Mouse (Mus musculus) neural tube, embryonic 14.5 days (tissue): ENCODE measurements around the gene Gstm2. TPM values are rescaled to one million over a fixed set of nuclear protein-coding genes. Genes with fewer than 3 reads are reported as not detected.
"Not testable (repeated sequence)": the region's sequence is repeated elsewhere in the genome, so short reads cannot be mapped to it uniquely, and the experiment has no call there.

Experiments used
- ATAC-seq: fragments of 200-750 bp; cut with Nextera tagmentation; 2 replicates; pipeline ENCODE4 v1.8.0; 2017; ENCODE audit warnings: low read depth, mild to moderate bottlenecking, moderate TSS enrichment, moderate library complexity
- H3K27ac ChIP-seq: fragments of 300-500 bp; sonication (generic); 2 replicates; pipeline ENCODE4 v1.5.1; 2014; ENCODE audit warnings: low read depth, mild to moderate bottlenecking, control low read depth, low read length, moderate library complexity, mixed read lengths
- H3K27me3 ChIP-seq: fragments of 300-500 bp; sonication (generic); 2 replicates; pipeline ENCODE4 v1.6.1; 2014; ENCODE audit warnings: low read length; ENCODE audit not compliant: control insufficient read depth, insufficient read depth
- H3K36me3 ChIP-seq: fragments of 300-500 bp; sonication (generic); 2 replicates; pipeline ENCODE4 v1.6.1; 2014; ENCODE audit warnings: low read length, mixed read lengths; ENCODE audit not compliant: control insufficient read depth, insufficient read depth
- H3K4me1 ChIP-seq: fragments of 300-500 bp; sonication (generic); 2 replicates; pipeline ENCODE4 v1.6.1; 2014; ENCODE audit warnings: low read length; ENCODE audit not compliant: control insufficient read depth, insufficient read depth
- H3K4me2 ChIP-seq: fragments of 300-500 bp; sonication (generic); 2 replicates; pipeline ENCODE4 v1.6.1; 2014; ENCODE audit warnings: mild to moderate bottlenecking, low read depth, low read length, control low read depth
- H3K4me3 ChIP-seq: fragments of 300-500 bp; sonication (generic); 2 replicates; pipeline ENCODE4 v1.5.1; 2014; ENCODE audit warnings: low read depth, low read length, control low read depth, mixed read lengths
- H3K9ac ChIP-seq: fragments of 300-500 bp; sonication (generic); replicated peaks from 2 replicates; pipeline ENCODE4 v1.6.1; 2014; ENCODE audit warnings: low read depth, mild to moderate bottlenecking, control low read depth, low read length, mixed read lengths
- H3K9me3 ChIP-seq: fragments of 300-500 bp; sonication (generic); 2 replicates; pipeline ENCODE4 v1.6.1; 2016; ENCODE audit warnings: low read length; ENCODE audit not compliant: control insufficient read depth
- WGBS: fragments of 180-500 bp; shearing (Covaris S2); extraction: QIAGEN DNeasy Blood & Tissue Kit; methylation state at CpG from one replicate; pipeline ENCODE4 v1.1.7; 2014; 5-methylcytosine and 5-hydroxymethylcytosine counted together
- polyA plus RNA-seq: library from polyadenylated mRNA; unstranded; fragments of >200 nt; fragmentation: Nextera tagmentation; extraction: Ambion mirVana; gene quantifications from 2 replicates; pipeline ENCODE4 v1.2.1, GENCODE M21; 2014

Gstm2 gene
- polyA plus RNA-seq, 1 experiment from 2014 or later = 1.2 TPM

DNA sequence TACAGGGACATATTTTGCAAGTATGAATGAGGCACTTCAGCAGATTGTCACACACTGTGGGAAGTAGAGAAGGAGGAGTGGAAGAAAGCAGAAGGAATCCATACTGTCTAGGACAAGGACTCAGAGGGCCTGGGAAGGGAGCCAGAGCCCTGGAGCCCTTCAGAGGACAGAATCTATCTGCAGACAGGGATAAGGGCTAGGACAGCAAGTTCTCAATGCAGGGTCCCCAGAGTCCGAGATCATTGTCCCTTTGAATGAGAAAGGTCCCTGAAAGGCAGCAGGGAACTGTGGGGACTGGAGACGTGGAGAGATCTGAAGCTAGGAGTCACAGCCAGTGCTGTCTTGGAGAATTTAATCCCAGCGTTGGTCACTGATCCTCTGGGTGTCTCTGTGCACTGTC is 33.0 kb upstream of the Gstm2 start:
- H3K27me3 ChIP-seq, H3K4me1 ChIP-seq, ATAC-seq, H3K27ac ChIP-seq, H3K36me3 ChIP-seq, H3K4me3 ChIP-seq, H3K9ac ChIP-seq, H3K4me2 ChIP-seq, H3K9me3 ChIP-seq: not testable (repeated sequence)
- WGBS = 74% methylated on average over 3 of the region's 3 CpGs

DNA sequence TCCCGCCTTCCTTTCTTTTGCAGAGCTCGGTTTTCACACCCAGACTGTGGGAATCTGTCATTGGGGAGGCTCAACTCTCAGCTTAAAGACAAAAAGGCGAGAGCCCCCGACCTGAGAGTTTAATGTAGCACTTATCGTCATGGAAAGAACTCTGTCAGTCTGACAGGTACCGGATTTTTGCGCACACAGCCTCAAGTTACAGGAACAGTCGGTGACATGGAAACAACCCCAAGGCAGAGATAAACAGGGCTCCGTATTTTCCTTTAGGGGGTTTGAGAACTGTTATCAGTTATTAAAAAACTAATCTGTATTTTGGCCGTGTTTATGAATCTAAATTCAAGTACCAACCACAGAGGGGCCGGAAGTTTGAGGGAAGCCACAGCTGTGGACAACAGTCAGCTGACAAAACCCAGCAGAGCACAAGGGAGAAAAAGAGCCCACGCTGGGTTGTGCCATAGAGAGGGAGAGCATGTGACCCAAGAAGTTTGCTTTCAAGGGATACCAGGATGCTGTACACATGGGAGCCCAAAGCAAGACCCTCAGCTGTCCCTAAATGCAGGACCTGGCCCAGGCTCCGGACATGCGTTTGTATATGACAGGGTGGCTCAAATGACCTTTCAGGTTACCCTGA is 32.1 kb upstream of the Gstm2 start:
- H3K4me3 ChIP-seq = peak overlapping the region; percentile 34
- peaks cover 3% of the 10 kb centered on the region; the same call in 1 of the 2 replicates for H3K4me1 ChIP-seq
- no peak for ATAC-seq
- no peaks in the 10 kb centered on the region for H3K36me3 ChIP-seq
- H3K4me2 ChIP-seq = peak overlapping the region; percentile 62
- H3K9ac ChIP-seq = peak overlapping the region; percentile 39; the same call in 1 of the 2 replicates
- no peaks in the 10 kb centered on the region for H3K9me3 ChIP-seq
- H3K27me3 ChIP-seq = no peaks in the 10 kb centered on the region
- peak overlapping the region; percentile 55 for H3K27ac ChIP-seq
- 31% methylated on average over 14 of the region's 14 CpGs for WGBS

DNA sequence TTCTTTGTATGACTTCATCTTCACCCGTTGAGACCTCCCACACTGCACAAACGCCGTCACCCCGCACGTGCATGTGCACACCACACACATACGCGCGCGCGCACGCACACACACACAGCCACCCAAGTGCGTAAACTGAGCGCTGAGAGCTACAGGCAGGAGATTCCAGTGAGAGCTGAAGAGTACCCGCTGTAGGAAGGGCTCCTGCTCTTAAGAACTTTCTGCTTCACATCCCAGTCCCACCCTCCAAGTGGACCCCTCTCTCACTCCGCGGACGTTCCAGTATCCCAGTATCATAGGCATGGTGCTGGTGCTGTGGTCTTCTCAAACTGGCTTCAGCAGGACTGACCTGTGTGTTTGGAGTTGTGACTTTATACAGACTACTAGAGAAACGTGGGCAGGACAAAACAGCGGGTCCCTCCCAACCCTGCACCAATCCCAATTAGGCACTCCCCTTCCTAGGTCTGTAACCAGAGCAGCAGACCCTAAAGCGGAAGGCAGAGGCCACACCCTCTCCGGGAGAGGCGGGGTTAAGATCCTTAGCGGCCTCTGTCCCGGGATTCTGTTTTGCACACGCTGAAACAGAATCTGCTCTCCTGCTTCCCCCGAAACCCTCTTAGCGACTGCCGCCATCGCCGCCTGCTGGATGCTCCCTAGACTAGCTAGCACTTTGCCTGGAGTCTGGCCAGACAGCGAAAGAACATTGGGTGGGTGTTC is 31.4 kb upstream of the Gstm2 start, which contains the start of gene Gstm1:
Gene Gstm1, minus strand, starts transcription at position 501 of the 717 bp plus-strand sequence.
- ATAC-seq = peak; percentile 95
- peak within 1 kb of the TSS; percentile 62 for H3K4me2 ChIP-seq
- H3K4me1 ChIP-seq = peaks cover 3% of the 10 kb centered on the region; the same call in 1 of the 2 replicates
- H3K9ac ChIP-seq = peak within 1 kb of the TSS; percentile 39
- no peaks in the 10 kb centered on the region for H3K27me3 ChIP-seq
- H3K4me3 ChIP-seq = peak within 1 kb of the TSS; percentile 34
- no peaks in the 10 kb centered on the region for H3K9me3 ChIP-seq
- no peaks in the 10 kb centered on the region for H3K36me3 ChIP-seq
- H3K27ac ChIP-seq = peak within 1 kb of the TSS; percentile 70
- WGBS = under 1% methylated on average over 31 of the region's 31 CpGs

DNA sequence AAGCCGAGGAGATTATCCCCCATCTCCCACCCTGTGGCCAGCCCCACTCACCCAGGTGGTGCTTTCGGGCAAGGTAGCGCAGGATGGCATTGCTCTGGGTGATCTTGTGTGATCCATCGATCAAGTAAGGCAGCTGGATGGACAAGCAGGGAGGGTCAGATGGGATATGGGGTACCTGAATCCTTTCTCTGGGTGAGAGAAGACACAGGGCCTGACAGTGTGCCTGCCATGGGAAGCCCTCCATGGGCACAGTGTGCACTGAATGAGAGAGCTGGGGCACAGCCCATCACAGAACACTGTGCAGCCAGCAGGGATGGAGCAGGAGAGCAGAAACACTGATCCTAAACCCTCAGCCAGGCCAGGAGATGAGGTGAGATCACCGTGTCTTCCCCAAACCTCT is 30.2 kb upstream of the Gstm2 start:
- H3K36me3 ChIP-seq, H3K9me3 ChIP-seq, H3K27me3 ChIP-seq, H3K4me1 ChIP-seq, ATAC-seq, H3K27ac ChIP-seq, H3K4me3 ChIP-seq: not testable (repeated sequence)
- Histone ChIP-seq H3K4me2 (peak overlapping the region; percentile 62; the same call in 1 of the 2 replicates), H3K9ac (0 out of 2 replicates have a peak overlapping the region, but pooled peaks have one; percentile 11)
- 90% methylated on average over 5 of the region's 5 CpGs for WGBS

DNA sequence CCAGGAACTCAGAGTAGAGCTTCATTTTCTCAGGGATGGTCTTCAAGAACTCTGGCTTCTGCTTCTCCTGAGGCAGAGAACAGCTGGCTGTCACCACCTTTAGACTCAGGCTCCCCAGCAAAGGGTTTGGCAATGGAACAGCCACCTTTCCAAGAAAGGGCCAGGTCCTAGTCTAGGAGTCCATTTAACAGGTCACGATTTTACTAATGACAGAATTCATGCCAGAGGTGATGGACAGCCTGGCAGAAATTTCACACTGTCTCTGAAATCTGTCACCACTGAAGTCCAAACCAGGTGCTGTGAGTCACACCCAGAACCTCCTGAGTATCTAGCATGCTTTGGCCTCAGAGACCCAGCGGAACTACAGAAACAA is 28.7 kb upstream of the Gstm2 start:
- no peak overlapping the region for H3K9ac ChIP-seq
- no peak overlapping the region for H3K4me2 ChIP-seq
- H3K4me3 ChIP-seq = no peak overlapping the region
- H3K4me1 ChIP-seq = peaks cover 3% of the 10 kb centered on the region; the same call in 1 of the 2 replicates
- no peaks in the 10 kb centered on the region for H3K9me3 ChIP-seq
- 96% methylated on average over 2 of the region's 2 CpGs for WGBS
- H3K36me3 ChIP-seq = no peaks in the 10 kb centered on the region
- no peaks in the 10 kb centered on the region for H3K27me3 ChIP-seq
- ATAC-seq = no peak
- H3K27ac ChIP-seq = no peak overlapping the region

DNA sequence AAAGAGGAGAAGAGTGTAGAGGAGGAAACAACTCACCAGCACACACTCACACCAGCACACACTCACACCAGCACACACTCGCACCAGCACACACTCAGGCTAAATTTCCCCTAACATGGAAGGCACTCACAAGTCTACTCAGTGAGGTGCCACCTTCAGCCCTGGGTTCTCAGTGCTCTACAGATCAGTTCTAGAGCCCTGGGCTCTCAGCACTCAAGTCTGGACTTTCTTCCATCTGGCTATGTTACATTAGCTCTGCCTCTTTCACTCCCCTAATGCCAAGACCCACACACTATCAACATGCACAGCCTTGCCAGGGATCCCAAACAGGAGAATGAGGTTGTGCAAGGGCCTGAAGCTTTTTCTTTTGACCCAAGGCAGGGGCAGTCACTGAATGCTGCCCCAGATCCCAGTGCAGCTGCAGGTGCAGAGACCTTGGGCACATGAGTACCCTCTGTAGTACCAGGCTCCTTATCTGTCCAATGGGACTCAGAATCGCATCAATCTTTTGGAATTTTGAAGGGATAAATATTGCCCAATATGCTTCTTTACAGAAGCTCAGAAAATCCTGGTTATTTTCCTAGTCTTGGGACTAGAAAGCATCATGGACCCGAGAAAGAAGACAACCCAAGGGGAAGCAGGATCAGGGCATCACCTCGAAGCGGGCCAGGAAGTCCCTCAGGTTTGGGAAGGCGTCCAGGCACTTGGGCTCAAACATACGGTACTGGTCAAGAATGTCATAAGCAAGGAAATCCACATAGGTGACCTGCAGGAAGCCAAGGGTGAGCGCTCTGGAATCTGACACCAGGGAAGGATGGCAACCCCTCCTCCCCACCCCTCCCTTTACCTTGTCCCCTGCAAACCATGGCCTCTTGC is 28.1 kb upstream of the Gstm2 start:
- 85% methylated on average over 8 of the region's 8 CpGs for WGBS
- Histone ChIP-seq H3K27me3 (no peaks in the 10 kb centered on the region), H3K9me3 (no peaks in the 10 kb centered on the region), H3K36me3 (no peaks in the 10 kb centered on the region), H3K27ac (no peak overlapping the region), H3K9ac (no peak overlapping the region), H3K4me3 (no peak overlapping the region), H3K4me1 (peaks cover 3% of the 10 kb centered on the region; the same call in 1 of the 2 replicates), H3K4me2 (no peak overlapping the region)
- ATAC-seq = no peak

DNA sequence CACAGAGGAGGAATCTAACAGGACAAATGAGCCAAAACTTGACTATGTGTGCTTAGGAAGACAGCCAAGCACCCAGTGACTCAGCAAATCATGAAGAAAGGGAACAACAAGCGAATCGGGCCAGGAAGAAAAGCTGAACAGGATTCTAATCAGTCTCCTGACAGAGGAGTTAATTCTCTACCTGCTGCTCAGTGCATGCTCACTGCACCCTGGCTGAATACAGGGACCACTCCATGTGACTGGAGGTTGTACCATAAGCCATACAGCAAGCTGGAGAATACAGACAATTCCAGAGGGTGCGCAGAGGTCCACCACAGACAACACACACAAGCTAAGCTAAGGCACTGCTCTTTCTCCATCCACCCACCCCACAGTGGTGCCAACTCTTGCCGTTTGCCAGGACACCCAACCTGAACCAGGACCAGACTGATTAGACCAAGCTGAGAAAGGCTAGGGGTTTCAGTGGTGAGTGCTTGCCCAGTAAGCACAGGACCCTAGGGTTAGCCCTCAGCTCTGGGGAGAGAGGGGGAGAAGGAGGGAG is 27.1 kb upstream of the Gstm2 start:
- no peak overlapping the region for H3K27ac ChIP-seq
- no peak overlapping the region for H3K4me2 ChIP-seq

DNA sequence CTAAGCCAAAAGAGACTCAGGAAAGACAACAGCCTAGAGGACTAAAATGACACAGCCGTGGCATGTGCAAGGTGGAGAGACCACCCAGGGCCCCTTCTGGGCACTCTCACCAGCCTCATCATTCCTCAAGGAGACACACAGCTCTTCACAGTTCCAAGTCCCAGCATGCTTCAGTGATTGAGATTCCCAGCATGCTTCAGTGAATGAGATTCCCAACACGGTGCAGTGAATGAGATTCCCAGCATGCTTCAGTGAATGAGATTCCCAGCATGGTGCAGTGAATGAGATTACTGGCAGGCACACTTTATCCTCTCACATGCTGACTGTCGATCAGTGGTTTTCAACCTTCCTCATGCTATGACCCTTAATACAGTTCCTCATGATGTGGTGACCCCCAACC is 25.3 kb upstream of the Gstm2 start:
- Histone ChIP-seq H3K9ac (no peak overlapping the region), H3K27me3 (no peaks in the 10 kb centered on the region), H3K4me2 (no peak overlapping the region), H3K36me3 (no peaks in the 10 kb centered on the region), H3K27ac (no peak overlapping the region), H3K4me3 (no peak overlapping the region), H3K9me3 (no peaks in the 10 kb centered on the region), H3K4me1 (no peaks in the 10 kb centered on the region)
- WGBS = 39% methylated on average over 3 of the region's 3 CpGs
- peak; percentile 41; the same call in 1 of the 2 replicates for ATAC-seq

More for the DNA sequence above, 27.1 kb upstream of the Gstm2 start:
- no peaks in the 10 kb centered on the region for H3K36me3 ChIP-seq
- no peak for ATAC-seq
- H3K9ac ChIP-seq = no peak overlapping the region
- no peak overlapping the region for H3K4me3 ChIP-seq
- WGBS = 80% methylated on average over 4 of the region's 4 CpGs
- no peaks in the 10 kb centered on the region for H3K27me3 ChIP-seq
- H3K4me1 ChIP-seq = peaks cover 3% of the 10 kb centered on the region; the same call in 1 of the 2 replicates
- no peaks in the 10 kb centered on the region for H3K9me3 ChIP-seq
